ENCODE assay signal across 7 mouse cellular contexts in genomic region chr2:22773549-22774180, GRCm38 (mm10). TPM values are rescaled to one million over a fixed set of nuclear protein-coding genes. Genes with fewer than 3 reads are reported as not detected.
DNase-seq lines count a peak whose midpoint lies in the region; ATAC-seq and TF ChIP-seq lines count a peak whose summit lies in the region.

Gene Apbb1ip, plus strand, starts transcription at chr2:22774094.

- TF ChIP-seq POLR2A in thymus, adult 2 months (IDR thresholded peaks at IDR 0.05; ENCODE audit: control insufficient read depth, extremely low read depth, insufficient read depth, low read length, poor library complexity): no peak

- H3K36me3 ChIP-seq in G1E (replicated peaks): peaks cover 7% of the 10 kb centered on the region
- H3K36me3 ChIP-seq in forebrain, postnatal 0 days (ENCODE audit: insufficient read depth): no peaks in the 10 kb centered on the region
- H3K36me3 ChIP-seq in limb, embryonic 12.5 days: no peaks in the 10 kb centered on the region
- no peaks in the 10 kb centered on the region for H3K36me3 ChIP-seq in midbrain, embryonic 12.5 days
- no peaks in the 10 kb centered on the region for H3K36me3 ChIP-seq in thymus, adult 2 months (ENCODE audit: control insufficient read depth, insufficient read depth, low read length)

- no peak within 1 kb of the TSS for H3K27ac ChIP-seq in forebrain, postnatal 0 days (ENCODE audit: low read depth, low read length)
- H3K27ac ChIP-seq in limb, embryonic 12.5 days: no peak within 1 kb of the TSS
- no peak within 1 kb of the TSS for H3K27ac ChIP-seq in midbrain, embryonic 12.5 days (replicated peaks)
- H3K27ac ChIP-seq in thymus, adult 2 months (ENCODE audit: control insufficient read depth, insufficient read depth, low read length): peak within 1 kb of the TSS; percentile 98

- WGBS in forebrain, postnatal 0 days: 24% methylated on average over 9 of the region's 9 CpGs
- 24% methylated on average over 9 of the region's 9 CpGs for whole genome bisulfite sequencing in limb, embryonic 12.5 days
- 21% methylated on average over 9 of the region's 9 CpGs for WGBS in midbrain, embryonic 12.5 days
- 2% methylated on average over 9 of the region's 9 CpGs for WGBS in thymus, adult 2 months

- H3K9ac ChIP-seq in forebrain, postnatal 0 days: peak within 1 kb of the TSS; percentile 46
- H3K9ac ChIP-seq in limb, embryonic 12.5 days (replicated peaks): peak within 1 kb of the TSS; percentile 52
- H3K9ac ChIP-seq in midbrain, embryonic 12.5 days (replicated peaks): peak within 1 kb of the TSS; percentile 50

- peak within 1 kb of the TSS; percentile 86 for H3K4me3 ChIP-seq in G1E (ENCODE audit: low read depth, low read length)
- H3K4me3 ChIP-seq in forebrain, postnatal 0 days (ENCODE audit: low read depth, low read length): peak within 1 kb of the TSS; percentile 38
- peak within 1 kb of the TSS; percentile 45 for H3K4me3 ChIP-seq in limb, embryonic 12.5 days (replicated peaks)
- peak within 1 kb of the TSS; percentile 44 for H3K4me3 ChIP-seq in midbrain, embryonic 12.5 days
- peak within 1 kb of the TSS; percentile 98 for H3K4me3 ChIP-seq in thymus, adult 2 months (ENCODE audit: control insufficient read depth, insufficient read depth, low read length)

- peak; percentile 73 for DNase-seq in CD4-positive, CD25-positive, alpha-beta regulatory T cell, adult 2 months (ENCODE audit: low read depth, low spot score)
- DNase-seq in G1E (ENCODE audit: low spot score): peak; percentile 51
- DNase-seq in forebrain, postnatal 0 days: no peak
- peak; percentile 62 for DNase-seq in thymus, adult 2 months
- DNase-seq in cerebellum, adult 9-10 months: no peak

- H3K27me3 ChIP-seq in G1E (ENCODE audit: insufficient read depth, low read length): no peaks in the 10 kb centered on the region
- H3K27me3 ChIP-seq in forebrain, postnatal 0 days (ENCODE audit: insufficient read depth, low read length): no peaks in the 10 kb centered on the region; the same call in 1 of the 2 replicates
- H3K27me3 ChIP-seq in limb, embryonic 12.5 days: peaks cover 20% of the 10 kb centered on the region
- peaks cover 22% of the 10 kb centered on the region for H3K27me3 ChIP-seq in midbrain, embryonic 12.5 days
- H3K27me3 ChIP-seq in thymus, adult 2 months (ENCODE audit: control insufficient read depth, insufficient read depth, low read length): no peaks in the 10 kb centered on the region

- H3K4me2 ChIP-seq in forebrain, postnatal 0 days (ENCODE audit: low read depth): peak within 1 kb of the TSS; percentile 81
- H3K4me2 ChIP-seq in limb, embryonic 12.5 days: peak within 1 kb of the TSS; percentile 87
- peak within 1 kb of the TSS; percentile 85 for H3K4me2 ChIP-seq in midbrain, embryonic 12.5 days (replicated peaks)

- ATAC-seq in G1E (ENCODE audit: extremely low read depth, insufficient number of reproducible peaks, low FRiP score, poor library complexity, severe bottlenecking): peak; percentile 24; the same call in 1 of the 2 replicates
- peak; percentile 23; the same call in 1 of the 2 replicates for ATAC-seq in forebrain, postnatal 0 days
- 0 out of 2 replicates have a peak, but pooled peaks have one; percentile 15 for ATAC-seq in limb, embryonic 12.5 days (ENCODE audit: insufficient number of reproducible peaks, insufficient read depth, low FRiP score, low TSS enrichment, low read depth)
- ATAC-seq in midbrain, embryonic 12.5 days (ENCODE audit: low FRiP score, low read depth): peak; percentile 55

- no peaks in the 10 kb centered on the region for H3K9me3 ChIP-seq in G1E (replicated peaks)
- H3K9me3 ChIP-seq in forebrain, postnatal 0 days (ENCODE audit: low read length): no peaks in the 10 kb centered on the region
- H3K9me3 ChIP-seq in limb, embryonic 12.5 days: no peaks in the 10 kb centered on the region
- no peaks in the 10 kb centered on the region for H3K9me3 ChIP-seq in midbrain, embryonic 12.5 days

- H3K4me1 ChIP-seq in G1E (ENCODE audit: insufficient read depth, low read depth, low read length): peaks cover 50% of the 10 kb centered on the region
- H3K4me1 ChIP-seq in forebrain, postnatal 0 days (ENCODE audit: insufficient read depth): no peaks in the 10 kb centered on the region
- H3K4me1 ChIP-seq in limb, embryonic 12.5 days (replicated peaks): peaks cover 13% of the 10 kb centered on the region; the same call in 1 of the 2 replicates
- H3K4me1 ChIP-seq in midbrain, embryonic 12.5 days: peaks cover 8% of the 10 kb centered on the region
- peaks cover 14% of the 10 kb centered on the region for H3K4me1 ChIP-seq in thymus, adult 2 months (replicated peaks; ENCODE audit: control insufficient read depth, insufficient read depth, low read length)

- TF ChIP-seq CTCF in G1E (IDR thresholded peaks at IDR 0.05; ENCODE audit: low read depth, low read length): no peak
- TF ChIP-seq CTCF in forebrain, postnatal 0 days (IDR thresholded peaks at IDR 0.05; ENCODE audit: low read depth): no peak
- no peak for TF ChIP-seq CTCF in thymus, adult 2 months (IDR thresholded peaks at IDR 0.05; ENCODE audit: borderline replicate concordance, control insufficient read depth, extremely low read depth, insufficient read depth, low read length, poor library complexity)

RNA-seq across cellular contexts. Expression of gene Apbb1ip, which starts in this region (rescaled TPM):
- 87.0 and 108 TPM in 2 replicates for total RNA-seq in G1E (2014; fragmentation: Nextera tagmentation)
- 11.4 and 13.6 TPM in 2 replicates for total RNA-seq in G1E (2017)
- 78.2 and 83.9 TPM in 2 replicates for polyA plus RNA-seq in G1E (2012)
- total RNA-seq in forebrain, postnatal 0 days (2014; rRNA removed): 0.15 and 0.19 TPM in 2 replicates
- 0.57 and 1.6 TPM in 2 replicates for polyA plus RNA-seq in forebrain, postnatal 0 days (2015; fragmentation: Nextera tagmentation; extraction: Ambion mirVana)
- polyA plus RNA-seq in limb, embryonic 12.5 days (2016; fragmentation: Nextera tagmentation; extraction: Ambion mirVana): 0.63 and 0.69 TPM in 2 replicates
- polyA plus RNA-seq in midbrain, embryonic 12.5 days (2016; fragmentation: Nextera tagmentation; extraction: Ambion mirVana): 0.54 and 1.0 TPM in 2 replicates
- polyA plus RNA-seq in thymus, adult 2 months (2012; rRNA removed): 45.2 and 52.3 TPM in 2 replicates

Comparison
In these comparisons a context has a peak if more than half of its experiments do, and no peak if none do; other contexts are left out.
1. RNA of gene Apbb1ip (total RNA-seq): 11.4 to 108 TPM in G1E; 0.15 to 0.19 TPM in forebrain, postnatal 0 days; every median in the first group is over 10 times any median in the second.
2. RNA of gene Apbb1ip (polyA plus RNA-seq): 78.2 to 83.9 TPM in G1E and 45.2 to 52.3 TPM in thymus, adult 2 months; 0.57 to 1.6 TPM in forebrain, postnatal 0 days, 0.54 to 1.0 TPM in midbrain, embryonic 12.5 days and 0.63 to 0.69 TPM in limb, embryonic 12.5 days; every median in the first group is over 10 times any median in the second.
3. Peak in ATAC-seq, H3K4me3 ChIP-seq, H3K9ac ChIP-seq and H3K4me2 ChIP-seq in limb, embryonic 12.5 days; RNA of the gene not detected or under 1 TPM.
4. DNase-seq: peak in CD4-positive, CD25-positive, alpha-beta regulatory T cell, adult 2 months (single experiment), G1E (single experiment) and thymus, adult 2 months (single experiment); none in forebrain, postnatal 0 days (single experiment) and cerebellum, adult 9-10 months (single experiment).
5. H3K4me3 ChIP-seq: peak in every context shown above with its lines; median percentile 98 in thymus, adult 2 months; 86 in G1E; 45 in limb, embryonic 12.5 days; 44 in midbrain, embryonic 12.5 days; 38 in forebrain, postnatal 0 days.
6. Peak in every context shown above with its lines, with median percentiles within 50 percentile points of each other: ATAC-seq, H3K4me2 ChIP-seq and H3K9ac ChIP-seq.